Mouse (Mus musculus): ENCODE measurements around the gene Gm826. TPM values are rescaled to one million over a fixed set of nuclear protein-coding genes. Genes with fewer than 3 reads are reported as not detected.

Gene Gm826
- total RNA-seq, 2 experiments from 2014 or later, result 0.99 to 1.7 TPM

DNA sequence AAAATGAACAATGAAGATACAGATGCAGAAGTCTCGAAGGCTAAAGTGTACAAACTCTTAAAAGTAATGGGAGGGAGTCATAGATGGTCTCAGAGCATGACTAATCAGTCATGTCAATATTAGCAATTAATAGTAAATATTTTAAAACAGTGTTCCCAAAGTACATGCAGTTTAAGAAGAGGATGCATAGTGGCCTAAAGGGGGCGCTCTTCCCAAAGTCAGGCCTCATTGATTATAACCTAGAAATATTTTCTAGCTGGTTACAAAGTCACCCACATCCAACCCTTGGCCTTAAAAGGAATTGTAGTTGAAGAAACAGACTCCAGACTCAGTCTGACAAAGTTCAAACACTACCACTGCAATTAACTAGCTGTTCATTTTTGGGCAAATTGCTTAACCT is 20.4 kb upstream of the Gm826 start:
- DNase-seq, result no peak

DNA sequence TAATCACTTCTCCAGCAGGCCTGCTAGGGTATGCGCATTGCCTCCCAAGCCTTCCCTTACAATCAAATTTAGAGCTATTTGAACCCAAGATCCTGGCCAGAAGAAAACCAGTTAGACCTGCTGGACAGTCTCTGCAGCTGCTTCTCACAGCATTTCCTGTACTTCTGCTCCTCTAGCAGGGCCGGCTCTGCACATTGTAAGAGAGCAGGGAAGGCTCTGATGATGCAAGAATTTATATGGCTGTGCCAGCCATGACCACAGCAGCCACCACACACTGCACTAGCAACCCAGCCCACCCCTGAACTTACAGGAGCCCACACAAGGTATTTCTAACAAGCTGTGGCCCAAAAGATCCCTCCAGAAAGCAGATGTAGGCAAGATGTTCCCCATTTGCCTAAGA is 19.6 kb upstream of the Gm826 start:
- no peak for DNase-seq

GRCm38 (mm10) chr2:160351038-160351574 is 17.1 kb upstream of the Gm826 start:
- DNase-seq, result peak; percentile 89

DNA sequence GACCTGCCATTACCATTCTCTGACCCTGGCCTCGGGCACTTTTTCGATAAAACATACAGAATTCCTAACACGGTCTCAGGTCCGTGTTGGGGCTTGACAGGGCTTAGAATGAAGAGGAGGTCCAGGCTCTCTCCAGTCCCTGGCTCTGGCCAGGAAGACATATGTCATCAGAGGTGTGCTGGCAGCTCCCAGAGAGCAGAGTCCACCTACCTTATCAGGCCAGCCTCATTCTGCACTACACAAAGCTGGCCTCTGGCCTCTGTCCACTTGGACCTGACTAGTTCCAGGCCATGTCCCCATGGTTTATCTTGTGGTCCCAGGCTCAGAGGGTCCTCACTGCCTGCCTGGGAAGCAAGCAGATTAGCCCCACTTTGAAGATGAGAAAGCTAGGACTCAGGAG is 15.6 kb upstream of the Gm826 start:
- DNase-seq, result no peak

DNA sequence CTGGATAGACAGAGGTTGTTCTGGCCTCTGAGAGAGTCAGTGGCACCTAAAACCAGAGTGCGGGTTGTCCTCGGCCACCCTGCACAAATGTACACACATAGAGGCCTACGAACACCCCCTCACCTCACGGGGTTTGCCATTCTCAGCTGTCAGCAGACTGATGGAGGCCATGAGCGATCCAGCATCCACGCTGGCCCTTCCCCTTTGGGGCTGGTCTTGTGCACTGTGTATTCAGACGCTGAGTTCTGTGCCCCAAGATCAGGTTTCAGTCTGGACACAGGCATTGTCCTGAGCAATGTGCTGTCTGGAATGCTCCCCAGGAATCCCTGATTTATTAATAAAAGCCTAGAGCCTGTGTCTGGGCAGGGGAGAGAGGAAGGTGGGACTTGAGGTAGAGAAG is 14.8 kb upstream of the Gm826 start:
- no peak for DNase-seq

GRCm38 (mm10) chr2:160348072-160348604 is 14.2 kb upstream of the Gm826 start:
- no peak for DNase-seq

DNA sequence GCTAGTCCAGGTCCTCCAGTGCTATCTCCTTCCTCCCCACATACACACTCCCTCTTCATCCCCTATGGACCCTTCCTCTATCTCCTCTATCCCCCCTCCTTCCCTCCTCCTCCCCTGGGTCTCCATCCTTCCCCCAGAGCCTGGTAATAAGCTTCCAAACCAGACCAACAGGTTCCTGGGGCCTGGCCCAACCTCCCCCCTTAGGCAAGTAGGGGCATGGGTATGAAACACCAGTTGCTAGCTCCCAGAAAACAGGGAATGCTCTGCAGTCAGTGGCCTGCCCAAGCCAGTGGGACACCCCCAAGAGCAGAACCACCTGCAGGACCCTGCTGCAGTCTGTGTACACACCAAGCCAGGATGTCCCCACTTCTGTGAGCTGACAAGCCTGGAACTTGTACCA is 11.7 kb upstream of the Gm826 start:
- no peak for DNase-seq

DNA sequence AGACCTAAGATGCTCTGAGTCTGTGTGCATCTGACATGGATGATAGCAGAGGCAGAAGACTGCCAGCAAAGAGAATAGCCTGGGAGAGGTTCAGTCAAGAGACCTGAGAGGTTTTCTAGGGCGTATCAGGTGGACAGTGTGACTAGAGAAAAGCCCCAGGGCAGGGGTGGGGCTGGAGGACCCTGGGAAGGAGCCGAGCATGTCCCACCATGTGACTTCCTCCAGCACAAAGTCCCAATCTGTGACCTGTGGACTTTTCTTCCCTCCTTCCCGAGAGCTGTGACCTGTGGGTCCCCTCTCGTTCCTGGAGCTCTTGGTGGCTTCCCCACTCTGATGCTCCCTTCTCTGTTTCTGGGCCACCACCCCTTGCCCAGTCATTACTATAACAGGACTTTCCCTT is 6.2 kb upstream of the Gm826 start:
- DNase-seq, result no peak

DNA sequence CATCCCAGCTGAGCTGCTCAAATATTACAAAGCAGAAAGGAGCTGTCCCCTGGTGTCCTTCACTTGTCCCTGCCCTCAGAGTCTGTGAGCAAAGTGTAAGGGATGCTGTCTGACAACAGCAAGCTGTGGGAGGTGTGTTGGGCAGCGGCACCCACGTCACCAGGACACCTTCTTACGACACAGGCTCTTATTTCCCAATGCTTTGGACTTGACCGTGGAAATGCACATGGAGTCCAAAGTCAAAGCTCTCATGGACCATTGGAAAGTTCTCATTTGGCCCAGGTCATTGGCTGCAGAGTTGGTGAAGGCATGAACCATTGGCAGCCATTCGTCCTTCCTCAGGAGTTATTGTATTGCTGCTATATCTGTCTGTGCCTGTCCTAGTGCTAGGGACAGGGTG is 5.6 kb upstream of the Gm826 start:
- DNase-seq, result peak in 1 of 2 experiments; percentile 38

DNA sequence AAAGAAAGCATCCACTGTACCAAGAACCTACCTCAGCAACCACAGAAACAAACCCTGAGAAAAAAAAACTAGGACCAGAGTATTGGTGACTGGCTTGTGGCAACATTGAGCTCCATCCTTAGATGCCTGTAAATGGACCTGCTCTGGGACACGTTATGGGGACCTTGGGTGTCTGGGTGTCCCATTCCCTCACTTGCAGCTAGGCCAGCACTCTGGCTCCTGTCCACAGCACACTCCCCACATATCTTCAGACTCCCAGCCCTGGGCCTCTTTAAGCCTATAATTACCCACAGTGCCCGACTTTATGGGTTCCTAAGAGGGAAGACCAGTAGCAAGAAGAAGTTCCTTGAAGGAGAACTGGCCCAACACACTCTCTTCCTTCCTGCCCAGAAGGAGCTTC is 2.1 kb upstream of the Gm826 start:
- DNase-seq, result no peak

GRCm38 (mm10) chr2:160335043-160335442 is 1.1 kb upstream of the Gm826 start:
- no peak for DNase-seq

- DNase-seq, result no peak
These were observed 1.2 kb downstream of the Gm826 start for GRCm38 (mm10) chr2:160332516-160333325.

DNA sequence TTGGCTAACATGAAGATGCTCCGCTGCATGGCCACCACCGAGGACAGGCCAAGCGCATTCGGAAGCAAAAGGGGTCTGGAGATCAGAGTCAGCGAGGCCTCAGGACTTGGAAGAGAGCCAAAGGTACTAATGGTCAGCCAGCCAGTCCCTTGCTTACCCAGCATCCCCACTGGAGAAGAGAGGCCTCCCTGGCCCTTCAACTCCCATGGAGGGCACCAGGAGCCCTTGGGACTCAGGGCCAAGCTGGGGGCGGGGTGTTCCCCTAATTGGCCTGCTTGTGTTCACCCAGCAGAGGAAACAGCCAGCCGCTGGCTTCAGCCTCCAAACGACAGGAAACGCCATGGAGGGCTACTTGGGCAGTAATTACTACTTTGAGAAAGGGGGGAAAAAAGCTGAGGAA is 5.1 kb downstream of the Gm826 start:
- DNase-seq, result peak in 1 of 2 experiments; percentile 35

DNA sequence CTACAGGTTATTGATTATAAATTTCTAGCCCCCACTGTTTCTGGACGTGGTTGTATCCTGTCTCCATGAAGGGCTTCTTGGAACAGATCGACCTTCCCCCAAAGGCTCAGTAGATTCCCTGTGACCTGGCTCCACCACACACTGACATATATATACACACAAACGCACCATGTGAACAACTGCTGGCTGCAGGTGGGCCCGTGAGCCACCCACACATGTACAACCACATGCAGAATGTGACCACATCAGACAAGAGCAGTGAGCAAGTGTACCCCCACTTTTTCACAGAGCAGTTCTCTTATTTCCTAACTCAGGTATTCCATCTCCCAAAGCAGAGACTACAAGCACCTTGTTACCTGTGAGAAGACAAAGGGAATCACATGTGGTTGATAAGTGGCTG is 6.2 kb downstream of the Gm826 start:
- no peak for DNase-seq

DNA sequence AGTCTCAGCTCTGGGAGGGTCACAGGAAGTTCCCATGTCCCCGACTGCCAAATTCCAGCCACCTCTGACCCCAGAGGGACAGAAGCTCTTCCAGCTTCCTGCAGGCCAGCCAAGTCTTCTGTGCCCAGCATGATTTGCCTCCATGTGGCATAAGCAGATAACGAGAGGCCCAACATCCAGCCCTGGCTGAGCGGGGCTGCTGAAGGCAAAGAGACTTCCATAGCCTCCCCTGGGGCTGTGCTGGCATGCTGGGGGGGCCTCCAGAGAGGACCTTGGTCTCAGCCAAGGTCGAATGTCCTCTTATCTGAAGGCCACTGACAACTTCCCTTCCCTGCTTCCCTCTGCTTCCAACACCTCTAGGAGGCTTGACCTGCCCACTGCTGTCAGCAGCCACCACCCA is 6.8 kb downstream of the Gm826 start:
- peak; percentile 68 to 76 for DNase-seq

DNA sequence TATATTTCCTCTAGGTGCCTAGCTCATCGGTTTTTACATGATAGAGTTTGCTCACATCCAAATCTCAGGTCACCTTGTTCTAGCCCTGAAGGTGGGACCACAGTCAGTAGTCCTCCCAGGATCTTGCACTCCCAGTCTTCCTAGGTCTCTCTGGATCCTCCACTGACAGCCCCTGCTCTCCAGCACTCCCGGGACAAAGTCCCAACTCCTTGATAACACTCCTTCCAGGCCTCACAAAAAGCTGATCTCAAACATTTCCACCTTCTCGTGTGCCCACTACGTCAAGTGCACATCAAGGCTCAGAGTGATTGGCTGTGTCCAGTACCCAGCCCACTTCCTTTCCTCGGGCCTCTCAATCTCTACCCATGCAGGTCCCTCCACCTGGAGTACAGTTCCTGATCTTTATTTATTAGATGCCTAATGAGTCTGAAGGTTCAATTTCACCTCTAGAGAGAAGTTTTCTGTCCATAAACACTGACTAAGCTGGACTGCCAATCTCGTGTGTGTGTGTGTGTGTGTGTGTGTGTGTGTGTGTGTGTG is 8.8 kb downstream of the Gm826 start:
- DNase-seq, result no peak

GRCm38 (mm10) chr2:160321829-160322228 is 12.1 kb downstream of the Gm826 start:
- peak in 1 of 2 experiments; percentile 35 for DNase-seq

DNA sequence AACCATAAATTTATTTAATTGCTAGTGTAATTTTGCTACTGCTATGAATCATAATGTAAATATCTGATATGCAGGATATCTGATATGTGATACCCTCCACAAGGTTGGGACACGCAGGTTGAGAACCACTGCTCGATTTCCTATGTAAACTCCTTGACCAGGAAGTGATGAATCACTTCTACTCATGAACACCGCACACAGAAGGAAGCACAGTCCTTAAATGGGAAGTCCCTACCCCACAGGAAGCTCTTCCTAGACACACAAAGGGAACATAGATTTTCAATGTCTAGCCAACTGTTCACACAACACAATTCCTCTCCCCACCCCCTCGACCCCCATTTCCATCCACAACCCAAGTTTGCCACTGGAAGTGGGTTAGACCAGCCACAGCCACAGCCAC is 15.7 kb downstream of the Gm826 start:
- no peak for DNase-seq

GRCm38 (mm10) chr2:160313595-160314007 is 20.4 kb downstream of the Gm826 start:
- peak in 1 of 2 experiments; percentile 9 for DNase-seq

- DNase-seq, result no peak
These were observed 28.9 kb downstream of the Gm826 start for GRCm38 (mm10) chr2:160305070-160305469.

DNA sequence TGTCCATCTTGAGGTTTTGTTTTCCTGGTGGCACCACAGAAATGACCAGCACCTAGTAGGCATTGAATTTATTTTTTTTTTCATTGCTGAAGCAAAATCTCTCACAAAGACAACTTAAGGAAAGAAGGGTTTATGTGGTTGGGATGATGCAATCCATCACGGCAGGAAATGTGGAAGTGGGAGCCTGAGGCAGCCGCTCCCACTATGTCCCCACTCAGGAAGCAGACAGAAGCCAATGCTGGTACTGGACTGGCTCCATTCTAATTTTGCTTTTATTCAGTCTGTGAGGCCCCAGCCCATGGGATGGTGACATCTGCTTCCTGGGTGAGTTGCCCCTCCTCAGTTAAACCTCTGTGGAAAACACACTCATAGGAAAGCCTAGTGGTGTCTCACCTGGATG is 30.0 kb downstream of the Gm826 start:
- no peak for DNase-seq

GRCm38 (mm10) chr2:160302013-160302412 is 31.9 kb downstream of the Gm826 start:
- DNase-seq, result no peak

DNA sequence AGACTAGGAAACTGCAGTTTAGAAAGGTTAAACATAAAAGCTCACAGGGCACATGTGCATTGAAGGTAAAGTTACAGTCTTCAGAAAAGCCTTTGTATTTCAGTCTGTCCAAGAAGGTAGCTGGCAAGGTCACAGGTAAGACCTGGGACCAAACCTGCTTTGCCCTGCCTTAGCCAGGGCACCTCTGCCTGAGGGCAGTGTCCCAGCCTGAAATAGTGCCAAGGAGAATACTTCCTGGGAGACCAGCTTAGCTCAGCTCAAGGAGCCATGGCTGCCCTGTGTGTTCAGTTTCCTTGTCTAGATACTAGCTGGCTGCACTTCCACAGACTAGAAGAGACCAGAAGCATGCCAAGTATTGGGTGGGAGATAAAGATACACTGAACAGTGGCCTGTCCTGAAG is 35.4 kb downstream of the Gm826 start:
- DNase-seq, result no peak

Measured in adrenal gland, postnatal 36 days (tissue).